Mouse (Mus musculus) liver, embryonic 14.5 days (tissue): Measurements from ENCODE around the gene Atp4a. TPM values are rescaled to one million over a fixed set of nuclear protein-coding genes. Genes with fewer than 3 reads are reported as not detected.

ENCODE experiments used
- ATAC-seq: fragments of 200-750 bp; cut with Nextera tagmentation; 2 replicates; pipeline ENCODE4 v1.8.0; 2017; ENCODE audit warnings: moderate number of reproducible peaks, mild to moderate bottlenecking, moderate library complexity; ENCODE audit not compliant: insufficient read depth
- DNase-seq, 3 experiments: peaks; one replicate each; pipeline ENCODE4 v3.0.0-alpha.2; 2012 to 2013; ENCODE audit warnings: low read depth in 3 of 3, low spot score in 3 of 3
- H3K27ac ChIP-seq: fragments of 300-500 bp; sonication (generic); 2 replicates; pipeline ENCODE4 v1.5.1; 2014; ENCODE audit warnings: moderate library complexity, mild to moderate bottlenecking, control low read depth, inconsistent platforms
- H3K27me3 ChIP-seq: fragments of 300-500 bp; sonication (generic); 2 replicates; pipeline ENCODE4 v1.6.1; 2014; ENCODE audit warnings: mild to moderate bottlenecking, low read length, moderate library complexity; ENCODE audit not compliant: control insufficient read depth, insufficient read depth
- H3K36me3 ChIP-seq: fragments of 300-500 bp; sonication (generic); replicated peaks from 2 replicates; pipeline ENCODE4 v1.6.1; 2014; ENCODE audit warnings: low read depth; ENCODE audit not compliant: control insufficient read depth, insufficient read depth
- H3K4me1 ChIP-seq, 2 experiments: fragments of 200-500 bp in 1 of 2; fragments of 300-500 bp in 1 of 2; sonication (generic) in 1 of 2; replicated peaks; 2 replicates each; pipeline ENCODE4 v1.6.1; 2012 to 2014; ENCODE audit warnings: antibody characterized with exemption in 1 of 2, inconsistent platforms in 1 of 2, low read length in 1 of 2; ENCODE audit not compliant: control insufficient read depth in 2 of 2, insufficient read depth in 2 of 2
- H3K4me2 ChIP-seq: fragments of 300-500 bp; sonication (generic); 2 replicates; pipeline ENCODE4 v1.6.1; 2014; ENCODE audit warnings: low read depth, mild to moderate bottlenecking, control low read depth, moderate library complexity
- H3K4me3 ChIP-seq, 2 experiments: fragments of 200-500 bp in 1 of 2; fragments of 300-500 bp in 1 of 2; sonication (generic) in 1 of 2; 2 replicates each; pipeline ENCODE4 v1.5.1; 2012 to 2014; ENCODE audit warnings: low read depth in 2 of 2, low read length in 2 of 2, mild to moderate bottlenecking in 2 of 2, control low read depth in 1 of 2, inconsistent platforms in 1 of 2, moderate library complexity in 1 of 2; ENCODE audit not compliant: insufficient read depth in 1 of 2
- H3K9ac ChIP-seq: fragments of 300-500 bp; sonication (generic); replicated peaks from 2 replicates; pipeline ENCODE4 v1.6.1; 2014; ENCODE audit warnings: mild to moderate bottlenecking, control low read depth, moderate library complexity
- H3K9me3 ChIP-seq: fragments of 300-500 bp; sonication (generic); 2 replicates; pipeline ENCODE4 v1.6.1; 2016; ENCODE audit warnings: low read length, mixed read lengths; ENCODE audit not compliant: control insufficient read depth
- CTCF ChIP-seq: IDR thresholded peaks from 2 replicates; pipeline ENCODE4 v1.5.1; 2016; ENCODE audit warnings: antibody characterized with exemption, low read depth, control low read depth
- EP300 ChIP-seq: IDR thresholded peaks from 2 replicates; pipeline ENCODE4 v1.6.1; 2016; ENCODE audit warnings: antibody characterized with exemption, low read depth
- WGBS: fragments of 180-500 bp; shearing (Covaris S2); extraction: QIAGEN DNeasy Blood & Tissue Kit; methylation state at CpG from one replicate; pipeline ENCODE4 v1.1.7; 2014; ENCODE audit not compliant: insufficient replicate concordance; 5-methylcytosine and 5-hydroxymethylcytosine counted together
- polyA plus RNA-seq, 2 experiments: library from polyadenylated mRNA; depleted of rRNA in 1 of 2; stranded (reverse) in 1 of 2; unstranded in 1 of 2; fragments of >200 nt; fragmentation: Nextera tagmentation in 1 of 2; extraction: Ambion mirVana in 1 of 2; gene quantifications; 2 replicates each; pipeline versions ENCODE4 v1.2.1 to v1.2.3; 2012 to 2014

Atp4a gene
- polyA plus RNA-seq, 2 experiments: 1.6 to 2.1 TPM

DNA sequence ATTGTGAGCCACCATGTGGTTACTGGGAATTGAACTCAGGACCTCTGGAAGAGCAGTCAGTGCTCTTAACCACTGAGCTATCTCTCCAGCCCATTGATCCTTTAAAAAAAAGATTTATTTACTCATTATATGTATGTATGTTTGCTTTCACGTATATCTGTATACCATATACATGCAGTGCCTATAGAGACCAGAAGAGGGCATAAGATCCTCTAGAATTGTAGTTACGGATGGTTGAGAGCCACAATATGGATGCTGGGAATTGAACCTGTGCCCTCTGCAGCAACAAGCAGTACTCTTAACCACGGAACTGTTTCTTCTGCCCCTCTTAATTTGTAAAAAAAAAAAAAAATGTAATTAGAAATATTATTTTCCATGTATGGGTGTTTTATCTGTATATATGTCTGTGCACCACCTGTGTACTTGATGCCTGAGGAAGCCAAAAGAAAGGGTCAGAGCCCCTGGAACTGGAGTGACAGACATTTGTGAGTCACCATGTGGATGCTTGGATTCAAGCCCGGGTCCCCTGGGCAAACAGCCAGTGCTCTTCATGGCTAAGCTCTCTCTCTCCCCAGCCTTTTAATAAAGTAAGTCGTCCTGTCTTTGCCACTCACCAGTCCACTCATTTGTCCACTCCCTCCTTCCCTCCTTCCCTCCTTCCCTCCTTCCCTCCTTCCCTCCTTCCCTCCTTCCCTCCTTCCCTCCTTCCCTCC lies 33.6 kb upstream of the Atp4a start:
- DNase-seq (no peak), ATAC-seq (no peak)
- Histone ChIP-seq H3K4me2 (no peak overlapping the region), H3K27me3 (no peaks in the 10 kb centered on the region), H3K36me3 (no peaks in the 10 kb centered on the region), H3K4me1 (no peaks in the 10 kb centered on the region), H3K9me3 (no peaks in the 10 kb centered on the region), H3K27ac (no peak overlapping the region), H3K9ac (no peak overlapping the region), H3K4me3 (no peak overlapping the region)
- TF ChIP-seq EP300 (no peak), CTCF (no peak; the same call in 1 of the 2 replicates)
- 54% methylated on average over 5 of the region's 5 CpGs for WGBS

DNA sequence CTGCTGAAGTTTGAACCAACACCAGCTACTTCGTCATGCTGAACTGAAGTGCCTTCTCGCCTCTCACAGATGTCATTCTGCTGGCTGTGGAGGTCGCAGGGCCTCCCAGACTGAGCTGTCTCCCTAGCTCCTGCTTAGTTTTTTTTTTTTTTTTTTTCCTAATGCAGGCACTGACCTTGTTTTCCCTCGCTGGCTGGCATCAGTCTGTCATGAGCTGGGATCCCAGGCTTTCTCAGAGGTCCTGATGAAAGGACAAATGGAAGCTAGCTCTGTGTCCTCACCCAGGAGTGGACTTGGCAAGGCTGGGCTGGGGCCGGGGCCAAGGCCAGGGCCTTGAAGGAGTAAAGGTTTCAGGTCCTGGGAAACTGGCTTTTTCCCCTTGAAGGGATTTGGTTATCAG lies 30.1 kb upstream of the Atp4a start:
- 62% methylated on average over 5 of the region's 5 CpGs for WGBS

DNA sequence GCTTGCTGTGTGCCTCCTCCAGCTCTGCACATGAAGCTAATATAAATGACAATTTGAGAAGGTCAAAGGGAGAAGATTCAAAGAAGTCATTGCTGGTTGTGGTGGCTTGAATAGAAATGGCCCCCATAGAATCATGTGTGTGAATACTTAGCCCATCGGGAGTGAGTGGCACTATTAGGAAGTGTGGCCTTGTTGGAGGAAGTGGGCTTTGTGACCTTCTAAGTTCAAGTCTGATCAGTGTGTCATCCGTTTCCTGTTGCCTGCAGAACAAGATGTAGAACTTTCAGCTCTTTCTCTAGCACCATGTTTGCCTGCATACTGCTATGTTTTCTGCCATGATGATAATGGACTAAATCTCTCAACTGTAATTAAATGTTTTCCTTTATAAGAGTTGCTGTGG lies 28.6 kb upstream of the Atp4a start:
- Histone ChIP-seq H3K4me3 (no peak overlapping the region), H3K27me3 (no peaks in the 10 kb centered on the region), H3K36me3 (no peaks in the 10 kb centered on the region), H3K4me2 (no peak overlapping the region), H3K9ac (no peak overlapping the region), H3K4me1 (no peaks in the 10 kb centered on the region; a peak in 1 of 4 replicates), H3K27ac (no peak overlapping the region), H3K9me3 (no peaks in the 10 kb centered on the region)
- ATAC-seq (no peak), DNase-seq (no peak)
- no peak for TF ChIP-seq CTCF
- no peak for TF ChIP-seq EP300
- 31% methylated on average over 2 of the region's 2 CpGs for WGBS

More for the DNA sequence above, 30.1 kb upstream of the Atp4a start:
- no peaks in the 10 kb centered on the region for H3K9me3 ChIP-seq
- no peaks in the 10 kb centered on the region; a peak in 1 of 4 replicates for H3K4me1 ChIP-seq
- TF ChIP-seq EP300 (no peak), CTCF (no peak)
- no peaks in the 10 kb centered on the region for H3K27me3 ChIP-seq
- H3K27ac ChIP-seq: no peak overlapping the region
- DNase-seq (no peak), ATAC-seq (no peak)
- no peak overlapping the region for H3K9ac ChIP-seq
- H3K4me3 ChIP-seq: no peak overlapping the region
- H3K4me2 ChIP-seq: no peak overlapping the region
- H3K36me3 ChIP-seq: no peaks in the 10 kb centered on the region

DNA sequence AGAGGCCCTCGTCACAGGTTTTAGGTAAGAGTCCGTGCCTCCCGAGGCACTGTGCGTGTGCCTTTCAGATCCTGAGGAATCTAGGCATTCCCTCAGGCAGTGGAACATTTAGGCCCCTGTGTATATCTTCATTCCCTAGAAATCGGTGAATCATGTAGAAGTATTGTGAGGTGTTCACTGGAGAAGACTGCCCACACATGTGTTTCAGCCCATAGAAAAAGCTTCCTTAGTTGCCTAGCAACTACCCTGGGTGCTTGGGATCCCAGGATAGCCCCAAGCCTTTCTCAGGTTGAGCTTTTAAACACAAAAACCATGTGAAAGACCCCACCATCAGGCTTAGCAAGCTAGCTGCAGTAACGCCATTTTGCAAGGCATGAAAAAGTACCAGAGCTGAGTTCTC lies 23.7 kb upstream of the Atp4a start:
- H3K27ac ChIP-seq: no peak overlapping the region
- no peak overlapping the region for H3K4me2 ChIP-seq
- DNase-seq: no peak
- WGBS: 80% methylated on average over 6 of the region's 6 CpGs
- H3K4me1 ChIP-seq: no peaks in the 10 kb centered on the region; a peak in 1 of 4 replicates
- ATAC-seq: no peak
- H3K9me3 ChIP-seq: no peaks in the 10 kb centered on the region
- no peaks in the 10 kb centered on the region for H3K27me3 ChIP-seq
- no peak overlapping the region for H3K9ac ChIP-seq
- TF ChIP-seq EP300: no peak
- no peak for TF ChIP-seq CTCF
- H3K4me3 ChIP-seq: no peak overlapping the region
- no peaks in the 10 kb centered on the region for H3K36me3 ChIP-seq

DNA sequence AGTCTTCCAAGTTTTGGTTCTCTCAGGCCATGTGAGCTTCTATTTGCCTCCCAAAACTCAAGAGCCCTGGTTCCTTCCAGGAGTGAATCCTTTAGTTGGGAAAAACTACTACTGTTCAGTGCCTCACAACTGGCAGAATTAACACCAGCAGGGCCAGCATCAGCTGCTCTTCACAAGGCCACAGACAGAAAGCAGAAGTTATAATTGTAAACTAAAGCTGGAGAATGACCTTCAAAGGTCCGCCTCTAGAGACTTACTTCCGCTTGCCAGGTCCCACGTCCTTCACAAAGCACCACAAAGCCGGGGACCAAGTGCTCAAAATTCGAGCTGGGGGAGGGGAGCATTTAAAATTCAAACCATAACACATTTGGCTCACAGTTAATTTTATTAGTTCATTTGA lies 13.9 kb upstream of the Atp4a start:
- Histone ChIP-seq H3K27ac (no peak overlapping the region), H3K36me3 (no peaks in the 10 kb centered on the region), H3K9ac (no peak overlapping the region), H3K4me3 (no peak overlapping the region), H3K4me2 (no peak overlapping the region), H3K4me1 (peaks cover 0 to 3% of the 10 kb centered on the region in 2 experiments; a peak in 3 of 4 replicates), H3K9me3 (no peaks in the 10 kb centered on the region), H3K27me3 (no peaks in the 10 kb centered on the region)
- no peak for DNase-seq
- TF ChIP-seq CTCF: no peak
- TF ChIP-seq EP300: no peak
- ATAC-seq: no peak
- WGBS: 10% methylated on average over 5 of the region's 5 CpGs
